ENCODE assay signal across 8 mouse cellular contexts in genomic region chr5:136199526-136199925, GRCm38 (mm10). TPM values are rescaled to one million over a fixed set of nuclear protein-coding genes. Genes with fewer than 3 reads are reported as not detected.
DNase-seq lines count a peak whose midpoint lies in the region; ATAC-seq and TF ChIP-seq lines count a peak whose summit lies in the region.

No protein-coding gene starts in this region.

- 32% methylated on average over 11 of the region's 11 CpGs for whole genome bisulfite sequencing in embryonic facial prominence, embryonic 10.5 days
- 40% methylated on average over 11 of the region's 11 CpGs for WGBS in liver, postnatal 0 days (ENCODE audit: insufficient replicate concordance)

- H3K9me3 ChIP-seq in megakaryocyte, embryonic 14.5 days: no peaks in the 10 kb centered on the region
- peaks cover 4% of the 10 kb centered on the region; the same call in 1 of the 2 replicates for H3K9me3 ChIP-seq in embryonic facial prominence, embryonic 10.5 days
- no peaks in the 10 kb centered on the region for H3K9me3 ChIP-seq in liver, postnatal 0 days (ENCODE audit: low read length)

- no peak for TF ChIP-seq EP300 in liver, postnatal 0 days (IDR thresholded peaks at IDR 0.05; ENCODE audit: low read depth)

- H3K27me3 ChIP-seq in megakaryocyte, embryonic 14.5 days (replicated peaks): peaks cover 4% of the 10 kb centered on the region
- H3K27me3 ChIP-seq in embryonic facial prominence, embryonic 10.5 days (replicated peaks; ENCODE audit: low read depth, poor library complexity, severe bottlenecking): no peaks in the 10 kb centered on the region
- H3K27me3 ChIP-seq in liver, postnatal 0 days (ENCODE audit: insufficient read depth, low read length): no peaks in the 10 kb centered on the region

- H3K4me2 ChIP-seq in liver, postnatal 0 days (ENCODE audit: low read depth, low read length): peak overlapping the region; percentile 75

- ATAC-seq in megakaryocyte, adult 5-6 weeks (ENCODE audit: poor library complexity, severe bottlenecking): no peak
- ATAC-seq in liver, postnatal 0 days: no peak
- ATAC-seq in frontal cortex, adult (ENCODE audit: low TSS enrichment): no peak

- intact Hi-C loops in left cerebral cortex, postnatal 4 days (cut with DNase I): loop anchor here (5.0 kb wide), 1 partner anchor 558 kb away; no protein-coding TSS in a partner anchor

- H3K9ac ChIP-seq in liver, postnatal 0 days (replicated peaks): peak overlapping the region; percentile 97; the same call in 1 of the 2 replicates

- peaks cover 26% of the 10 kb centered on the region for H3K4me1 ChIP-seq in megakaryocyte, embryonic 14.5 days
- H3K4me1 ChIP-seq in embryonic facial prominence, embryonic 10.5 days: peaks cover 22% of the 10 kb centered on the region
- H3K4me1 ChIP-seq in liver, postnatal 0 days (ENCODE audit: insufficient read depth): peaks cover 8% of the 10 kb centered on the region

- H3K36me3 ChIP-seq in megakaryocyte, embryonic 14.5 days (replicated peaks; ENCODE audit: low read length): peaks cover 28% of the 10 kb centered on the region
- H3K36me3 ChIP-seq in embryonic facial prominence, embryonic 10.5 days (replicated peaks): peaks cover 35% of the 10 kb centered on the region
- peaks cover 18% of the 10 kb centered on the region for H3K36me3 ChIP-seq in liver, postnatal 0 days (replicated peaks; ENCODE audit: insufficient read depth, low read length)

- TF ChIP-seq CTCF in liver, postnatal 0 days (IDR thresholded peaks at IDR 0.05; ENCODE audit: low read depth): 0 out of 2 replicates have a peak, but pooled peaks have one; percentile 19

- DNase-seq in embryonic facial prominence, embryonic 10.5 days (ENCODE audit: low spot score): peak; percentile 28
- peak; percentile 38 for DNase-seq in induced T-regulatory cell, adult 2 months (ENCODE audit: low read depth)
- DNase-seq in liver, postnatal 0 days: no peak
- no peak for DNase-seq in frontal cortex, postnatal 25 days (ENCODE audit: low spot score in 2 of 2)
- DNase-seq in left cerebral cortex, postnatal 4 days: no peak

- peak overlapping the region; percentile 99 for H3K4me3 ChIP-seq in megakaryocyte, embryonic 14.5 days (replicated peaks)
- H3K4me3 ChIP-seq in embryonic facial prominence, embryonic 10.5 days: peak overlapping the region; percentile 99
- peak overlapping the region; percentile 97 for H3K4me3 ChIP-seq in liver, postnatal 0 days (ENCODE audit: low read depth, low read length)

- peak overlapping the region; percentile 89 for H3K27ac ChIP-seq in embryonic facial prominence, embryonic 10.5 days (replicated peaks)
- peak overlapping the region; percentile 86; the same call in 1 of the 2 replicates for H3K27ac ChIP-seq in liver, postnatal 0 days (ENCODE audit: low read depth)

RNA-seq across cellular contexts. Expression of gene Prkrip1, which starts 0.8 kb away (rescaled TPM):
- polyA plus RNA-seq in megakaryocyte, embryonic 14.5 days (2012; ENCODE audit: insufficient read depth, low replicate concordance): 19.4 and 67.8 TPM in 2 replicates
- total RNA-seq in megakaryocyte, adult 5-6 weeks (2015): 8.7 and 15.7 TPM in 2 replicates
- 46.0 and 50.7 TPM in 2 replicates for total RNA-seq in megakaryocyte, adult 5-6 weeks (2017)
- polyA plus RNA-seq in embryonic facial prominence, embryonic 10.5 days (2016; fragmentation: Nextera tagmentation; extraction: Ambion mirVana): 68.6 and 76.8 TPM in 2 replicates
- polyA plus RNA-seq in liver, postnatal 0 days (2015; fragmentation: Nextera tagmentation; extraction: Ambion mirVana): 19.6 and 19.9 TPM in 2 replicates
- 10 to 100 TPM; 40.3 to 42.6 TPM for total RNA-seq in left cerebral cortex, postnatal 4 days (2021)

RNA-seq across cellular contexts. Expression of gene Orai2, which starts 29.0 kb away (rescaled TPM):
- polyA plus RNA-seq in megakaryocyte, embryonic 14.5 days (2012; ENCODE audit: insufficient read depth, low replicate concordance): 23.2 and 25.7 TPM in 2 replicates
- 26.1 and 26.5 TPM in 2 replicates for total RNA-seq in megakaryocyte, adult 5-6 weeks (2015)
- 42.8 and 48.1 TPM in 2 replicates for total RNA-seq in megakaryocyte, adult 5-6 weeks (2017)
- 7.4 and 8.2 TPM in 2 replicates for polyA plus RNA-seq in embryonic facial prominence, embryonic 10.5 days (2016; fragmentation: Nextera tagmentation; extraction: Ambion mirVana)
- 4.4 and 4.5 TPM in 2 replicates for polyA plus RNA-seq in liver, postnatal 0 days (2015; fragmentation: Nextera tagmentation; extraction: Ambion mirVana)
- total RNA-seq in left cerebral cortex, postnatal 4 days (2021): 10 to 100 TPM; 56.5 to 58.2 TPM

RNA-seq across cellular contexts. Expression of gene Sh2b2, which starts 46.8 kb away (rescaled TPM):
- polyA plus RNA-seq in megakaryocyte, embryonic 14.5 days (2012; ENCODE audit: insufficient read depth, low replicate concordance): 10.7 and 17.8 TPM in 2 replicates
- total RNA-seq in megakaryocyte, adult 5-6 weeks (2015): 28.7 and 32.9 TPM in 2 replicates
- 13.3 and 15.1 TPM in 2 replicates for total RNA-seq in megakaryocyte, adult 5-6 weeks (2017)
- polyA plus RNA-seq in embryonic facial prominence, embryonic 10.5 days (2016; fragmentation: Nextera tagmentation; extraction: Ambion mirVana): 14.1 and 17.0 TPM in 2 replicates
- 1.3 and 1.7 TPM in 2 replicates for polyA plus RNA-seq in liver, postnatal 0 days (2015; fragmentation: Nextera tagmentation; extraction: Ambion mirVana)
- total RNA-seq in left cerebral cortex, postnatal 4 days (2021): 10 to 100 TPM; 40.0 to 40.8 TPM

Comparison
In these comparisons a context has a peak if more than half of its experiments do, and no peak if none do; other contexts are left out.
1. DNase-seq: peak in embryonic facial prominence, embryonic 10.5 days (single experiment) and induced T-regulatory cell, adult 2 months (single experiment); none in liver, postnatal 0 days (single experiment), frontal cortex, postnatal 25 days (0 of 2) and left cerebral cortex, postnatal 4 days (single experiment).
2. Peak in every context shown above with its lines, with median percentiles within 50 percentile points of each other: H3K4me3 ChIP-seq.